Mouse (Mus musculus) neural tube, embryonic 14.5 days (tissue): ENCODE results near the gene Krt25. TPM values are rescaled to one million over a fixed set of nuclear protein-coding genes. Genes with fewer than 3 reads are reported as not detected.

Experiments
- ATAC-seq: fragments of 200-750 bp; cut with Nextera tagmentation; 2 replicates; pipeline ENCODE4 v1.8.0; 2017; ENCODE audit warnings: low read depth, mild to moderate bottlenecking, moderate TSS enrichment, moderate library complexity
- H3K27ac ChIP-seq: fragments of 300-500 bp; sonication (generic); 2 replicates; pipeline ENCODE4 v1.5.1; 2014; ENCODE audit warnings: low read depth, mild to moderate bottlenecking, control low read depth, low read length, moderate library complexity, mixed read lengths
- H3K27me3 ChIP-seq: fragments of 300-500 bp; sonication (generic); 2 replicates; pipeline ENCODE4 v1.6.1; 2014; ENCODE audit warnings: low read length; ENCODE audit not compliant: control insufficient read depth, insufficient read depth
- H3K36me3 ChIP-seq: fragments of 300-500 bp; sonication (generic); 2 replicates; pipeline ENCODE4 v1.6.1; 2014; ENCODE audit warnings: low read length, mixed read lengths; ENCODE audit not compliant: control insufficient read depth, insufficient read depth
- H3K4me1 ChIP-seq: fragments of 300-500 bp; sonication (generic); 2 replicates; pipeline ENCODE4 v1.6.1; 2014; ENCODE audit warnings: low read length; ENCODE audit not compliant: control insufficient read depth, insufficient read depth
- H3K4me2 ChIP-seq: fragments of 300-500 bp; sonication (generic); 2 replicates; pipeline ENCODE4 v1.6.1; 2014; ENCODE audit warnings: mild to moderate bottlenecking, low read depth, low read length, control low read depth
- H3K4me3 ChIP-seq: fragments of 300-500 bp; sonication (generic); 2 replicates; pipeline ENCODE4 v1.5.1; 2014; ENCODE audit warnings: low read depth, low read length, control low read depth, mixed read lengths
- H3K9ac ChIP-seq: fragments of 300-500 bp; sonication (generic); replicated peaks from 2 replicates; pipeline ENCODE4 v1.6.1; 2014; ENCODE audit warnings: low read depth, mild to moderate bottlenecking, control low read depth, low read length, mixed read lengths
- H3K9me3 ChIP-seq: fragments of 300-500 bp; sonication (generic); 2 replicates; pipeline ENCODE4 v1.6.1; 2016; ENCODE audit warnings: low read length; ENCODE audit not compliant: control insufficient read depth
- WGBS: fragments of 180-500 bp; shearing (Covaris S2); extraction: QIAGEN DNeasy Blood & Tissue Kit; methylation state at CpG from one replicate; pipeline ENCODE4 v1.1.7; 2014; 5-methylcytosine and 5-hydroxymethylcytosine counted together
- polyA plus RNA-seq: library from polyadenylated mRNA; unstranded; fragments of >200 nt; fragmentation: Nextera tagmentation; extraction: Ambion mirVana; gene quantifications from 2 replicates; pipeline ENCODE4 v1.2.1, GENCODE M21; 2014

Gene Krt25
- 0.45 and 0.79 TPM in 2 replicates for polyA plus RNA-seq

DNA sequence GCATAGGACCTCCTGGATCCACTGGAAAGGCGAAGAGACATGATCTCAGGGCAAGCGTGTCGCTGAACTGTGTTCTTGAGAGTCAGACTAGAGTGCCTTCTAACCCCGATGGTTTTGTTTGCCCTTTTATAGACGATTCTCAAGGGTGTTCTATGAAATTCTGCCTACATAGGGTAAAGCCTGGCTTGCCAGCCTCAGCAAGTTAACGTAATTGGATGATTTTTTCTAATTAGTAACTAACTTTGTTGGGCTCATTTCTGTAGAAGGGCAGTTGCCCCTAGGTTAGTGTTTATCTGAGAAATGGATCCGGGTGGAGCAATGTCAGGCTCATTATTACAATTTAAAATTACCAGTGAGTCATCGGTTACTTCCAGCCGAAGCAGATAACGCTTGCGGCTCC is at the start of gene Krt25:
Krt25 (minus strand) TSS at position 101 of the 400 bp plus-strand sequence.
- no peak for ATAC-seq
- H3K9me3 ChIP-seq = no peaks in the 10 kb centered on the region
- no peaks in the 10 kb centered on the region for H3K36me3 ChIP-seq
- no peaks in the 10 kb centered on the region for H3K4me1 ChIP-seq
- H3K4me3 ChIP-seq = no peak within 1 kb of the TSS
- no peak within 1 kb of the TSS for H3K27ac ChIP-seq
- H3K9ac ChIP-seq = no peak within 1 kb of the TSS
- H3K27me3 ChIP-seq = no peaks in the 10 kb centered on the region
- H3K4me2 ChIP-seq = no peak within 1 kb of the TSS
- WGBS = 92% methylated on average over 11 of the region's 11 CpGs

DNA sequence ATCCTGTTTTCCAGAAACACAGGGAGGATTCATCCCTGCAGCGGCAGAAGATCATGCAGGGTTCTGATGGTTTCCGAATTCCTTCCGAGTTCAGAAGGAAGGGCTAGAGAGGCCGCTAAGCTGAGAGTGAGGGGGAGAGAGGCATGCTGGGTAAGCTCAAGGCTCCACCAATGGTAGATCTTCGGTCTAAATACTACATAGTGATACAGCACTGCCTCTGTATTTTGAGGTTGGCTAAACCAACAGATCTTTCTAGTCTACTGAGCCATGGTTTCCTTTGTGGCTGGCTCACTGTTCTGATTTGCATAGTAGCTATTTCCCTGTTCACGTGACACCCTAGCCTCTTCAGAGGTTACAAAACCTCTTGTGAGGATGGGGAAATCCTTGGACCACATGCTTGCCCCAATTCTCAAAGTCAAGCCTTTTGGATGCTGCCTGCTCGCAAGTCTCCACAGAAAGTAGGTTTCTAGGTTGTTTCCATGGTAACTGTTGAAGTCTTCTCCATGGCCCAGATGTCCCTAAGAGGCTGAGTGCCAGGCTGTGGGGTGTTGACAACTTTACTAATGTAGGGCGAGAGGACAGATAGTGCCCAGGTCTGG is 47.2 kb upstream of the Krt25 start:
- H3K27me3 ChIP-seq = no peaks in the 10 kb centered on the region
- no peaks in the 10 kb centered on the region for H3K4me1 ChIP-seq
- H3K4me3 ChIP-seq = no peak overlapping the region
- no peaks in the 10 kb centered on the region for H3K9me3 ChIP-seq
- 85% methylated on average over 8 of the region's 8 CpGs for WGBS
- no peak overlapping the region for H3K27ac ChIP-seq
- ATAC-seq = no peak
- no peaks in the 10 kb centered on the region for H3K36me3 ChIP-seq
- no peak overlapping the region for H3K4me2 ChIP-seq
- H3K9ac ChIP-seq = no peak overlapping the region

DNA sequence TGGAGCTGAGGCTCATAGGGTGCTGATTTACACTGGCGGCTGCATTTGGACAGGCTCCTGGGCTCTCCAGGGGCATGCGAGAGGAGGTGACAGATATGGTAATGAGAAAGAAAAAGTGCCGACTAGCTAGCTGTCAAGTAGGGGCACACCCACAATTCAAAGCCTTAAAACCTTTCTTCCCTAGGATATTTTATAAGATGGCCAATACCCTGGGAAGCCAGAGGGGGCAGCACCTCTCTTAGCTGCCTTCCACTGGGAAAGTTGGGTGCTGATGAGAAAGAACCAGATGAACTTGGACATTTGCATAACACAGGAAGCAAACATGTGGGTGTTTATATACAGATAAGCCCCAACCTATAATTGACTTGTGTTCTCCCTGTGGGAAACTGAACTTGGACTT is 46.5 kb upstream of the Krt25 start:
- no peak overlapping the region for H3K27ac ChIP-seq
- H3K9ac ChIP-seq = no peak overlapping the region
- no peaks in the 10 kb centered on the region for H3K9me3 ChIP-seq
- WGBS = 13% methylated on average over 3 of the region's 3 CpGs
- H3K36me3 ChIP-seq = no peaks in the 10 kb centered on the region
- H3K4me2 ChIP-seq = no peak overlapping the region
- H3K27me3 ChIP-seq = no peaks in the 10 kb centered on the region
- H3K4me3 ChIP-seq = no peak overlapping the region
- no peak for ATAC-seq
- H3K4me1 ChIP-seq = no peaks in the 10 kb centered on the region

DNA sequence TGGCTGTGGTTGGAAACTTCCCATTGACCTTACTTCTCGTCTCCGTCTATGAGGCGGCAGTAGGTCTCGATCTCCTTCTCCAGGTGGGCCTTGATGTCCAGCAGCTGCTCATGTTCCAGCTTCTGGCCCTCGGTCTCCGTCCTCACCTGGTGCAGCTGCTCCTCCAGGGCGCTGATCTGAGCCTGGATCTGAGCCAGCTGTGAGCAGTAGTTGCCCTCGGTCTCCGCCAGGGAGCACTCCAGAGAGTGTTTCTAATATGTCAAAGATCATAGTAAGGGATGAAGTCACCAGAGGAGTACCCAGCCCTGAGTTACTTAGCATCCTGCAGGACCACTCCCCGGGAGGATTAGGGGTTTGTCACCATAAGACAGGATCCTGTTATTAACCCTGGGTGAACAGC is 44.0 kb upstream of the Krt25 start:
- ATAC-seq = no peak
- WGBS = 42% methylated on average over 10 of the region's 10 CpGs

DNA sequence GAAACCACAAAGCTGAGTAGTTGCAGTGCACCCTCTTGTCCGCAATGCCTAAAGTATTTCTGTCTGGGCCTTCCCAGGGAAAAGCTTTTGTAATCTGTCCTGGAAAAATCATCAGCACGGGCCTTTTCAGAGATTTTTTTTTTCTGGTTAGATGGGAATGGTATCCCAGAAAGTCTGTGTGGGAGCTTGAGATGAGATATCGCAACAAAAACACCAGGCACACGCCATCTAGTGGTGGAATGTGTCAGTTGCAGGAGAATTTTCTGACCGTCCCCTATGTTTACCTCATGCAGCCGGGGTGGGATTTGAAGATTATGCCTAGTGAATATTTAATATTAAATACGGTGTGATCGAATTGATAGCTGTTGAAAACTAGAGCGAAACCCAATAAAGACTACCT is 41.7 kb upstream of the Krt25 start:
- no peaks in the 10 kb centered on the region for H3K36me3 ChIP-seq
- H3K27ac ChIP-seq = no peak overlapping the region
- H3K9me3 ChIP-seq = no peaks in the 10 kb centered on the region
- H3K27me3 ChIP-seq = no peaks in the 10 kb centered on the region
- no peak overlapping the region for H3K4me3 ChIP-seq
- H3K9ac ChIP-seq = no peak overlapping the region
- H3K4me2 ChIP-seq = no peak overlapping the region
- 26% methylated on average over 9 of the region's 9 CpGs for WGBS
- no peaks in the 10 kb centered on the region for H3K4me1 ChIP-seq
- ATAC-seq = no peak

More for the DNA sequence above, 44.0 kb upstream of the Krt25 start:
- H3K27ac ChIP-seq = no peak overlapping the region
- H3K4me2 ChIP-seq = no peak overlapping the region
- no peak overlapping the region for H3K9ac ChIP-seq
- no peaks in the 10 kb centered on the region for H3K27me3 ChIP-seq
- H3K9me3 ChIP-seq = no peaks in the 10 kb centered on the region
- no peak overlapping the region for H3K4me3 ChIP-seq
- H3K36me3 ChIP-seq = no peaks in the 10 kb centered on the region
- no peaks in the 10 kb centered on the region for H3K4me1 ChIP-seq

DNA sequence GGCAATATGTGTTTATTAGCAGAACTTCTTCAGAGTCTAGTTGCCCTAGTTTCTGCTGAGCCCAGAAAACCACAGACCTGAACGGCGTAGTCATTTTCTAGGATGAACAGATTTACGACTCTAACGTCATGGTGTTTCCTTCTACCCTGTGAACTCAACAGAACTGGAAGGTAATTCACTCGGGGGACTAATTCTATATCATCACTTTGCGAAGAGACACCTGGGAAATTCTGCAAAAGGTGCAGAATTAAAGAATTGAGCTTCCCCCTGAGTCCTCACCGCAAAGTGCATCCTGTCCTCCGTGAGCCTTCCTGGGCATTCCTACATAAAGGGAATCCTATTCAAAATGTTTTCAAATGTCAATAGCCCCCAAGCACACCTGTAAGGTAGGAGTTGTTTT is 38.7 kb upstream of the Krt25 start:
- Histone ChIP-seq H3K4me1 (no peaks in the 10 kb centered on the region), H3K4me2 (no peak overlapping the region)
- ATAC-seq = no peak

DNA sequence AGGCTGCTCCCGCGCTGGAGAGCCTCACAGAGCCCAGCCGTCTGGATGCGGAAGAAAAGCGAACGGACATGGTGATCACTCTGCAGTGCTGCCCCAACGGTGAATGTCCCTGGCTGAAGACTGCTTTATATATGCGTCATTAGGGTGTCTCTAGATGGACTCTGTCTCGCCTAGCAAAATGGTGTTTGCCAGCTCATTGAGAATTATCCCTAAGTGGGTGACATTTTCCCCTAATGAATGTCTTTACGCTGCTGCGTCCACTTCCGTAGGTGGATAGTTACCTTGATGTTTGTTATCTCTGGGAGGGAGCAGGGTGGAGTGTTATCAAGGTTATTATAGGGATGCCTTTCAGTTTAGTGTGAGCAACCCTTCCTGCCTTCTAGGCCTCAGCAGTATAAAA is 28.3 kb upstream of the Krt25 start, which contains the start of gene Krt27:
Krt27 (minus strand) TSS at position 101 of the 400 bp plus-strand sequence.
- no peaks in the 10 kb centered on the region for H3K9me3 ChIP-seq
- no peak within 1 kb of the TSS for H3K4me2 ChIP-seq
- H3K9ac ChIP-seq = no peak within 1 kb of the TSS
- H3K27me3 ChIP-seq = no peaks in the 10 kb centered on the region
- H3K27ac ChIP-seq = no peak within 1 kb of the TSS
- H3K36me3 ChIP-seq = no peaks in the 10 kb centered on the region
- ATAC-seq = no peak
- 85% methylated on average over 12 of the region's 12 CpGs for WGBS
- no peaks in the 10 kb centered on the region for H3K4me1 ChIP-seq
- H3K4me3 ChIP-seq = no peak within 1 kb of the TSS

More for the DNA sequence above, 38.7 kb upstream of the Krt25 start:
- Histone ChIP-seq H3K36me3 (no peaks in the 10 kb centered on the region), H3K9me3 (no peaks in the 10 kb centered on the region), H3K9ac (no peak overlapping the region), H3K4me3 (no peak overlapping the region), H3K27me3 (no peaks in the 10 kb centered on the region), H3K27ac (no peak overlapping the region)
- WGBS = 82% methylated on average over 8 of the region's 8 CpGs

DNA sequence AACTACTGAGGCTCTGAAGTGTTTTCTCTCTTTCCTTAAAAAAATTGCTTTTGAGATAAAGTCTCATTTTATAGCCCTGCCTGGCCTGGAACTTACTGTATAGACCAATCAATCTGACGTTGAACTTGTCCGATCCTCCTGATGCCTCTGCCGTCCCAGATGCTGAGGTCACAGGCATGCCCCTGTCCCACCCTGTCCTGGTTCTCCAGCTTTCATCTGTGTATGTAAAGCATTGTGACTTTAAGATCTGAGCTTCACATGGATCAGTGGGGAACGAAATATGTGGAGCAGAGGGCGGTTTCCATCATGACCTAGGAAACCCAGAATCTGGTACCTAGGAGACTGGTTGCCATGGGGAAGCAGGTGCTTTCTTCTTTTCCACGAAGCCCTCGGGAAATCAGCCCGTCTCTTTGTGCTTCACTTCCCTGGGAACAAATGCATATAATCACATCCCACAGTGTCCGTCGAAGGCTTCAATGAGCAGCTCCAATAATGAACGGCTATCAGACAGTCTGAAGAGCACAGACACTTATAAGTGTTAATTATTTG is 16.6 kb upstream of the Krt25 start:
- H3K9ac ChIP-seq = no peak overlapping the region; the same call in 1 of the 2 replicates
- H3K27ac ChIP-seq = no peak overlapping the region
- ATAC-seq = no peak
- no peak overlapping the region for H3K4me2 ChIP-seq
- no peaks in the 10 kb centered on the region for H3K4me1 ChIP-seq
- no peaks in the 10 kb centered on the region for H3K9me3 ChIP-seq
- whole genome bisulfite sequencing = 20% methylated on average over 11 of the region's 11 CpGs
- H3K4me3 ChIP-seq = no peak overlapping the region
- H3K27me3 ChIP-seq = no peaks in the 10 kb centered on the region
- H3K36me3 ChIP-seq = no peaks in the 10 kb centered on the region

DNA sequence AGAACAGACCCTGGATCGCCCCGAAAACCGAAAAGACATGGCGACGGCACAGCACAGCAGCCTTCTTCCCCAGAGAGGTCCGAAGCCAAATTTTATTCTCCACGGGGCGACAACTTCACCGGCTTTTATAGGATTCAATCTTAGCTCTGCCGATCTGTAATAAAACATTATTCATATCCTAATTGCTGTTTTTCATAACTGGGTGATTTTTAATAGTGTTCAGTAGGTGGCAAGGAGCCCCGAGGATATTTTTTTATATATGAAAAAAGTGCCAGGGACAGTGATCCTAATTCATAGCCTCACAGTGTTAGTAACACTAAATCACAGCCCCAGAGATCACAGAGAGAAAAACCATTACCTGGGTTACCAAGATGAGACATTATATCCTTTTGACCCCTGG is 15.1 kb upstream of the Krt25 start, which contains the start of gene Krt26:
Krt26 (minus strand) TSS at position 101 of the 400 bp plus-strand sequence.
- H3K4me2 ChIP-seq = no peak within 1 kb of the TSS
- no peaks in the 10 kb centered on the region for H3K9me3 ChIP-seq
- no peak within 1 kb of the TSS for H3K9ac ChIP-seq
- H3K27me3 ChIP-seq = no peaks in the 10 kb centered on the region
- no peak within 1 kb of the TSS for H3K27ac ChIP-seq
- H3K36me3 ChIP-seq = no peaks in the 10 kb centered on the region
- WGBS = 89% methylated on average over 11 of the region's 11 CpGs
- H3K4me3 ChIP-seq = no peak within 1 kb of the TSS
- no peak for ATAC-seq
- no peaks in the 10 kb centered on the region for H3K4me1 ChIP-seq
